18 mouse cellular contexts compared by ENCODE assay signal in the genomic region with DNA sequence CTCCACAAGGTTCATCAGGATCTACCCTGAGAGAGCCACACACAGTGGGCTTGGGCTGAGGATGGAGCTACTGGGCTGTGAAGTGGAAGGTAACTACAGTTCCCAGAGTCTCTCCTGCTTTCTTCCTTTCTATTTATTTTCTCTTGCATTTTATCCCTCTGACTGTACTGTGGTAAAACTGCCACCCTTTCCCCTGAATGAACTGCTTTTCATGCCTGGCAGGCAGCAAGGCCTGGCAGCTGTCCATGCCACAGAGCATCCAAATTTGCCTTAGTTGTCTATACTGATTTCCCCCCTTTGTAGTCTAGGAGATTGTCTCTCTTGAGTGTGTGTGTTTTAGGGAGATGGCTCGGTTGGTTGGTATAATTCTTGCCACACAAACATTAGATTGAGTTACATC.
DNase-seq lines count a peak whose midpoint lies in the region; ATAC-seq and TF ChIP-seq lines count a peak whose summit lies in the region.
"Had no signal": no experiment of that assay in that cellular context is flagged by ENCODE, and none has a peak within 500 bp of the region (broad histone marks: within the 10 kb centered on the region; RNA-seq: fewer than 3 reads in every experiment).

No protein-coding gene starts in this region.

- intact Hi-C loops in heart, postnatal 14 days (cut with DNase I) = no loop called here

- no peaks in the 10 kb centered on the region for H3K36me3 ChIP-seq in liver, postnatal 0 days (replicated peaks; ENCODE audit: insufficient read depth, low read length)
- peaks cover under 1% of the 10 kb centered on the region; the same call in 1 of the 2 replicates for H3K36me3 ChIP-seq in thymus, adult 2 months (ENCODE audit: control insufficient read depth, insufficient read depth, low read length)
- H3K36me3 ChIP-seq: hindbrain, embryonic 15.5 days had no signal

- H3K4me2 ChIP-seq in liver, postnatal 0 days (ENCODE audit: low read depth, low read length) = no peak overlapping the region
- H3K4me2 ChIP-seq: embryonic facial prominence, embryonic 12.5 days; heart, embryonic 15.5 days; hindbrain, embryonic 15.5 days had no signal

- no peaks in the 10 kb centered on the region for H3K9me3 ChIP-seq in liver, postnatal 0 days (ENCODE audit: low read length)
- H3K9me3 ChIP-seq: embryonic facial prominence, embryonic 12.5 days; heart, embryonic 15.5 days; hindbrain, embryonic 15.5 days had no signal

- WGBS in liver, postnatal 0 days (ENCODE audit: insufficient replicate concordance) = 52% methylated on average over 1 of the region's 1 CpGs
- WGBS in thymus, adult 2 months = 5% methylated on average over 1 of the region's 1 CpGs

- no peak for ATAC-seq in liver, postnatal 0 days
- ATAC-seq: intestine, postnatal 0 days had no signal

- no peaks in the 10 kb centered on the region for H3K27me3 ChIP-seq in liver, postnatal 0 days (ENCODE audit: insufficient read depth, low read length)
- no peaks in the 10 kb centered on the region for H3K27me3 ChIP-seq in thymus, adult 2 months (ENCODE audit: control insufficient read depth, insufficient read depth, low read length)
- H3K27me3 ChIP-seq: embryonic facial prominence, embryonic 12.5 days; heart, embryonic 15.5 days; hindbrain, embryonic 15.5 days had no signal

- H3K27ac ChIP-seq in liver, postnatal 0 days (ENCODE audit: low read depth) = 0 out of 2 replicates have a peak overlapping the region, but pooled peaks have one; percentile 2
- peak overlapping the region; percentile 25; the same call in 1 of the 2 replicates for H3K27ac ChIP-seq in thymus, adult 2 months (ENCODE audit: control insufficient read depth, insufficient read depth, low read length)
- H3K27ac ChIP-seq: embryonic facial prominence, embryonic 12.5 days; heart, adult 2 months; heart, embryonic 15.5 days; hindbrain, embryonic 15.5 days had no signal

- peak; percentile 77 for DNase-seq in heart, adult 11 months
- DNase-seq in heart, postnatal 14 days = no peak
- DNase-seq in liver, postnatal 0 days = no peak
- no peak for DNase-seq in liver
- no peak for DNase-seq in thymus, adult 2 months
- DNase-seq in thymus, postnatal 0 days (ENCODE audit: low spot score) = no peak
- no peak for DNase-seq in spleen, adult 18-20 months
- DNase-seq: adrenal gland, adult 8-10 months; cerebellum, adult 11-12 months; gastrocnemius, postnatal 10 days; kidney, postnatal 10 days; lung, adult 2 months; lung, postnatal 36 days had no signal

- TF ChIP-seq POLR2A in thymus, adult 2 months (IDR thresholded peaks at IDR 0.05; ENCODE audit: control insufficient read depth, extremely low read depth, insufficient read depth, low read length, poor library complexity) = no peak

- no peak overlapping the region for H3K4me3 ChIP-seq in liver, postnatal 0 days (ENCODE audit: low read depth, low read length)
- H3K4me3 ChIP-seq in thymus, adult 2 months (ENCODE audit: control insufficient read depth, insufficient read depth, low read length) = no peak overlapping the region
- H3K4me3 ChIP-seq: embryonic facial prominence, embryonic 12.5 days; heart, adult 2 months; heart, embryonic 15.5 days; hindbrain, embryonic 15.5 days had no signal

- no peak for TF ChIP-seq CTCF in liver, postnatal 0 days (IDR thresholded peaks at IDR 0.05; ENCODE audit: low read depth)
- TF ChIP-seq CTCF in thymus, adult 2 months (IDR thresholded peaks at IDR 0.05; ENCODE audit: borderline replicate concordance, control insufficient read depth, extremely low read depth, insufficient read depth, low read length, poor library complexity) = no peak

- H3K9ac ChIP-seq in liver, postnatal 0 days (replicated peaks) = no peak overlapping the region
- H3K9ac ChIP-seq: heart, embryonic 15.5 days; hindbrain, embryonic 15.5 days had no signal

- TF ChIP-seq EP300 in liver, postnatal 0 days (IDR thresholded peaks at IDR 0.05; ENCODE audit: low read depth) = no peak

- peaks cover 11% of the 10 kb centered on the region; the same call in 1 of the 2 replicates for H3K4me1 ChIP-seq in liver, postnatal 0 days (ENCODE audit: insufficient read depth)
- peaks cover 24% of the 10 kb centered on the region for H3K4me1 ChIP-seq in thymus, adult 2 months (replicated peaks; ENCODE audit: control insufficient read depth, insufficient read depth, low read length)
- H3K4me1 ChIP-seq: hindbrain, embryonic 15.5 days had no signal
